Mouse (Mus musculus) embryonic stem cell, embryonic (primary cell): ENCODE data around the gene Xylt1.

Experiments used
- CTCF ChIA-PET, 4 experiments: fragments of 300-600 bp in 2 of 4; fragments of 350-600 bp in 2 of 4; sonication (Branson Sonifier 250); formaldehyde crosslinking; loops; one replicate each; lab custom pipeline; 2022; ENCODE audit warnings: inconsistent platforms in 2 of 4; lab: Charles Lee
- POLR2A ChIA-PET, 4 experiments: fragments of 300-600 bp in 2 of 4; fragments of 350-600 bp in 2 of 4; sonication (Branson Sonifier 250); formaldehyde crosslinking; loops; one replicate each; lab custom pipeline; 2022; ENCODE audit warnings: antibody characterized with exemption in 4 of 4, inconsistent platforms in 1 of 4; lab: Charles Lee

The Xylt1 gene

GRCm38 (mm10) chr7:117655732-117656131 lies 275.0 kb downstream of the Xylt1 start:
- POLR2A ChIA-PET = no interaction called here
- CTCF ChIA-PET = no interaction called here

- ChIA-PET POLR2A (no interaction called here), CTCF (no interaction called here)
Measured at GRCm38 (mm10) chr7:117658180-117658579, 277.4 kb downstream of the Xylt1 start.

- POLR2A ChIA-PET = no interaction called here
- CTCF ChIA-PET = no interaction called here
Measured at GRCm38 (mm10) chr7:117658739-117659138, 278.0 kb downstream of the Xylt1 start.

- CTCF ChIA-PET = no interaction called here
- POLR2A ChIA-PET = no interaction called here
Measured at GRCm38 (mm10) chr7:117667286-117667685, 286.5 kb downstream of the Xylt1 start.

- POLR2A ChIA-PET = no interaction called here
- CTCF ChIA-PET = no interaction called here
Measured at GRCm38 (mm10) chr7:117668226-117668625, 287.4 kb downstream of the Xylt1 start.

GRCm38 (mm10) chr7:117672121-117672591 lies 291.4 kb downstream of the Xylt1 start:
- ChIA-PET CTCF (no interaction called here), POLR2A (no interaction called here)

GRCm38 (mm10) chr7:117686120-117686996 lies 305.6 kb downstream of the Xylt1 start:
- POLR2A ChIA-PET = interaction anchor here in 1 of 4 experiments (1.0 to 1.3 kb wide), 4 partner anchors 9 to 1355 kb away, joined by 3 to 5 read pairs (median 3); no protein-coding TSS in a partner anchor
- CTCF ChIA-PET = interaction anchor here in 2 of 4 experiments (0.6 to 0.8 kb wide), 2 partner anchors 9 to 869 kb away, joined by 3 read pairs; no protein-coding TSS in a partner anchor

GRCm38 (mm10) chr7:117686997-117687302 lies 306.2 kb downstream of the Xylt1 start:
- POLR2A ChIA-PET = no interaction called here
- CTCF ChIA-PET = no interaction called here

GRCm38 (mm10) chr7:117695612-117696011 lies 314.8 kb downstream of the Xylt1 start:
- ChIA-PET CTCF (interaction anchor here in 2 of 4 experiments (0.9 to 1.0 kb wide), 2 partner anchors 11 to 16 kb away, joined by 3 read pairs; no protein-coding TSS in a partner anchor), POLR2A (interaction anchor here in 1 of 4 experiments (1.4 kb wide), 1 partner anchor 10 kb away, joined by 5 read pairs; no protein-coding TSS in a partner anchor)

- ChIA-PET POLR2A (no interaction called here), CTCF (interaction anchor here in 1 of 4 experiments (1.7 kb wide), 1 partner anchor 67 kb away, joined by 3 read pairs; no protein-coding TSS in a partner anchor)
Measured at GRCm38 (mm10) chr7:117697681-117698080, 316.9 kb downstream of the Xylt1 start.

- ChIA-PET CTCF (no interaction called here), POLR2A (interaction anchor here in 1 of 4 experiments (0.6 kb wide), 1 partner anchor 68 kb away, joined by 3 read pairs; no protein-coding TSS in a partner anchor)
Measured at GRCm38 (mm10) chr7:117698551-117699114, 317.9 kb downstream of the Xylt1 start.

GRCm38 (mm10) chr7:117699343-117699985 lies 318.7 kb downstream of the Xylt1 start:
- ChIA-PET POLR2A (no interaction called here), CTCF (no interaction called here)

GRCm38 (mm10) chr7:117700066-117700465 lies 319.3 kb downstream of the Xylt1 start:
- ChIA-PET POLR2A (interaction anchor here in 1 of 4 experiments (0.7 kb wide), 1 partner anchor 125 kb away, joined by 3 read pairs; no protein-coding TSS in a partner anchor), CTCF (interaction anchor here in 1 of 4 experiments (0.7 kb wide), 2 partner anchors 204 to 261 kb away, joined by 3 to 7 read pairs; no protein-coding TSS in a partner anchor)

GRCm38 (mm10) chr7:117709901-117710607 lies 329.3 kb downstream of the Xylt1 start:
- ChIA-PET POLR2A (no interaction called here), CTCF (interaction anchor here in 1 of 4 experiments (0.7 kb wide), 1 partner anchor 27 kb away, joined by 11 read pairs; no protein-coding TSS in a partner anchor)

- CTCF ChIA-PET = no interaction called here
- POLR2A ChIA-PET = no interaction called here
Measured at GRCm38 (mm10) chr7:117716876-117717408, 336.2 kb downstream of the Xylt1 start.

GRCm38 (mm10) chr7:117720426-117720825 lies 339.6 kb downstream of the Xylt1 start:
- CTCF ChIA-PET = no interaction called here
- POLR2A ChIA-PET = no interaction called here
